Mouse (Mus musculus) embryo, embryonic 9.5 days (tissue): ENCODE results near the gene Bche.

Experiments used
- DNase-seq: peaks from one replicate; pipeline ENCODE4 v3.0.0-alpha.2; 2017; ENCODE audit errors: extremely low spot score

The Bche gene

GRCm38 (mm10) chr3:73708410-73708714 lies at the start of gene Bche:
TSS of gene Bche (minus strand) at chr3:73708415.
- no peak for DNase-seq

GRCm38 (mm10) chr3:73741998-73742397 lies 33.8 kb upstream of the Bche start:
- DNase-seq: no peak

DNA sequence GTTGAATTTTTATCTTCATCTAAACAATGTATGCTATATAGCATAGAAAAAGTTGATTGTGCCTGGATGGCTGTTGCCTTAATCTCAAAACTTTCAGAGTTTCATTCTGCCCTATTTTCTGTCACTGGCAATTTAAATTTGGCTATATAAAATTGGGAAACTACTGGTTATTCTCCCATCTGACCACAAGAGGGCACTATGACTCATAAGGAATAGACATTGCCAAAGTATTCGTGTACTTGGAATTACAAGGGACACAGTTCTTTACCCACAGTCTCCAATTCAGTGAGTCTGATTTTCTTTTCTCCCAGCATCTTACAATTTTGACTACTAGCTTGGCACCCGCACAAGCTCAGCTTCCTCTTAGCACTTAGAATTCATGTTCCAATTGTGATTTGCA lies 23.5 kb upstream of the Bche start:
- DNase-seq: peak; percentile 13

DNA sequence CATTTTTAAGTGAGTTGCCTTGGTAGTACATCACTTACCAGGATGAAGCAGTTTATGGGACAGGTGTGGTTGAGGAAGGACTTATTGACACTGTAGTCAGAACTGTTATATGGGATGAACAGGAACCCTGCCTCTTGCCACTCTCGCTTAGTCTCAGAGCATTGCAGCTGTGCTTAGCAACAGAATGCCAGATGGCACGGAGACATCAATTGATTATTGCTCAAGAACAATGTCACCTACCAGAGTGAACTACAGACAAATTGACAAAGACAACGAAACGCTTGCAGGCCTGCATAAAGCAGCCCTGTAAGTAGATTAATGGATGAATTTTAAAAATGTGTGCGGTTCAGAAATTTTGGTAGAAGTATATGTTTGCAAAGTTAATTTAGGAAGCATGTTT lies 21.3 kb upstream of the Bche start:
- DNase-seq: no peak

- DNase-seq: no peak
These were observed 17.5 kb upstream of the Bche start for GRCm38 (mm10) chr3:73725711-73726110.

- no peak for DNase-seq
These were observed 16.7 kb upstream of the Bche start for GRCm38 (mm10) chr3:73724869-73725268.

- DNase-seq: no peak
These were observed 9.5 kb upstream of the Bche start for GRCm38 (mm10) chr3:73717610-73718284.

- no peak for DNase-seq
These were observed 1.7 kb upstream of the Bche start for GRCm38 (mm10) chr3:73709871-73710270.

- peak; percentile 82 for DNase-seq
These were observed 480 bp downstream of the Bche start for GRCm38 (mm10) chr3:73707461-73708409.

GRCm38 (mm10) chr3:73706544-73706943 lies 1.7 kb downstream of the Bche start:
- no peak for DNase-seq

DNA sequence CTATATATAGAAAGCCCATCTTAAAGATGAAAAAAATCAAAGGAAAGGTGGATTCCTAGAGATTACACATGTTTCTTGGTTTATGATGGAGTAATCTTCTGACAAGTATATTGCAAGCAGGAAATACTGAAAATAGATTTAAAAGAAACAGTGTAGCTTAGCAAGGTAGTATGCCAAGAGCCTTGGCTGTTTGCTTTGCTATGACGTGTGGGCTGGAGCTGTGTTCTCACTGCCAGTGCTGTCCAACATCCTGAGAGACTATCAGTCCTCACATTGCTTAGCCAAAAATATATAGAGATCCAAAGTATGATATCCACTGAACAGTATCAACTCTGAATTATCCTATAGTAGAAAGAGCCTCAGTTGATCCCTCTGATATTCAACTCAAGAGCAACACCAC lies 9.3 kb downstream of the Bche start:
- no peak for DNase-seq

DNA sequence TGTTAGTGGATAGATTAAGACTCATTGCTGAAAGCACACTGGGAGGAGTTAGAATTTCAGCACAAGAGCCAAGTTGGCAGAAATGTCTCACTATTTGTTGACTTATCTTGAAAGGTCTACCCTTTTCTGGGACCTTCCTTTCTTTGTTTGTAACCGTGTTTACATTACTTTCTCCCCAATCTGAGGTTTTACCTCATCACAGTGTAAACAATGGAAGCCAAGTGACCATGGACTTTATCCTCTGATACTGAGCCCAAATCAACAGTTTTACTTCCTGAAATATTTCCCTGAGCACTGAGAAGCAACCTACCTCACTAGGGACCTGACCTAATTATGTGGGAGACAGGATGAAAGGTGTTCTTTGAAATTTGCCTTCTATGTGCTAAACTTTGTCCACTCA lies 34.9 kb downstream of the Bche start:
- no peak for DNase-seq

GRCm38 (mm10) chr3:73668172-73668571 lies 40.0 kb downstream of the Bche start:
- DNase-seq: no peak

DNA sequence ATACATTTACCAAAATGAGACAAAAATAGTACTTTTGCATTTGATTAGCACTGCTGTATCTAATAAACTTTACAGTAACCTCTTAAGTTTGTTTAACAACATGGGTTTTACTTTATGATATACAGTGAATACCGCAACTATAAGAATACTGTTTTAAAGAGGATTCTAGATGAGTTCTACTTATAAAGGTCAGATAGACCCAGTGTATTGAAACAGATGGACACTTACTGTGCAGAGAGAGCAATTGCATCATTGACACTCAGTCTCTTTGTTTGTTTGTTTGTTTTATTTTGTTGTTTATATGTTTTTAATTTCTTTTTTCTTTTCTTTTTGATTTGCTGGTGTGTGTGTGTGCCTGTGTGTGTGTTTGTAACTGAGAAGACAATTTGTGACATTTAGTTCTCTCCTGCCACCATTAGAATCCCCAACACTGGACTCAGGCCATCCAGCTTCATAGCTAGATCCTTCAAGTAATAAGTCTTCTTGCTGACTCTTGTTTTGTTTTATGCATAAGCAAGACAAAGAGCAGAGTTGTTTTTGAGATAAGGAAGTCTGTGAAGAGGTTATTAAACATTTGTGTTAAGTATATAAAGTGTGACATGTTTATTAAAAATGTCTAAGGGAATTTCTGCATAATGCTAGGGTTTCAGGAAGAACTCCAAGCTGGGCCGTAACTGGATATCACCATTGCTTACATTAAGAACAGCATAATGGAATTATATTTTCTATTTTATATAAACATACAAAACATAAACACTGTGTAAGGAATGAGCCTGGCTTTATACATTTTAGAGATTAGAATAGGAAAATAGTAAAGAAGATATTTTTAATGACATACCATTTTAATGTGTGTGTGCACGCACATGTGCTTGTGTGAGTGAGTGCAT lies 40.7 kb downstream of the Bche start:
- DNase-seq: no peak

- no peak for DNase-seq
These were observed 57.9 kb downstream of the Bche start for GRCm38 (mm10) chr3:73650281-73650680.

- DNase-seq: no peak
These were observed 61.2 kb downstream of the Bche start for GRCm38 (mm10) chr3:73647064-73647463.

DNA sequence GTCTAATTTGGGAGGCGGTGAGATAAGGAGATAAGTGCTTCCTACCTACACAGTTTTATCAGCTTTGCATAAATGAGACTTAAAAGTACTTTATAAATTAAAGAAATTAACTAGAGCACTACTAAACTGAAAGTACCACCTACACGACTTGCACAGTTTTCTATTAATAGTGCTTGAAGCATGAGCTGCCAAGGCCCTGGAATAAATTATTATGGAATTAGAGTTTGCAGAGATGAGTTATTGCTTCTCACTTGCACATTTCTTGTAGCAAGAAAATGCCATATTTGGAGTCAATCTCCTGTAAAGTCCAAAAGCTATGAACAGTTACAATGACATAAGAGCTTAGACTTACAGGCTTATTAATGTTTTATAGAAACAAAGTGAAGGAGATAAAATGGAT lies 96.8 kb downstream of the Bche start:
- no peak for DNase-seq

GRCm38 (mm10) chr3:73591757-73592533 lies 116.3 kb downstream of the Bche start:
- no peak for DNase-seq
